Mouse (Mus musculus) neural tube, embryonic 13.5 days (tissue): ENCODE results near the gene Ryr3. TPM values are rescaled to one million over a fixed set of nuclear protein-coding genes. Genes with fewer than 3 reads are reported as not detected.

Experiments used
- ATAC-seq: fragments of 200-750 bp; cut with Nextera tagmentation; 2 replicates; pipeline ENCODE4 v1.8.0; 2017; ENCODE audit warnings: low read depth, mild to moderate bottlenecking, moderate TSS enrichment, moderate library complexity
- H3K27ac ChIP-seq: fragments of 300-500 bp; sonication (generic); replicated peaks from 2 replicates; pipeline ENCODE4 v1.5.1; 2015; ENCODE audit warnings: moderate library complexity, mild to moderate bottlenecking, inconsistent platforms
- H3K27me3 ChIP-seq: fragments of 300-500 bp; sonication (generic); 2 replicates; pipeline ENCODE4 v1.6.1; 2015; ENCODE audit warnings: mild to moderate bottlenecking, inconsistent platforms
- H3K36me3 ChIP-seq: fragments of 300-500 bp; sonication (generic); 2 replicates; pipeline ENCODE4 v1.6.1; 2015; ENCODE audit warnings: mild to moderate bottlenecking, inconsistent platforms
- H3K4me1 ChIP-seq: fragments of 300-500 bp; sonication (generic); replicated peaks from 2 replicates; pipeline ENCODE4 v1.6.1; 2015; ENCODE audit warnings: inconsistent platforms
- H3K4me2 ChIP-seq: fragments of 300-500 bp; sonication (generic); 2 replicates; pipeline ENCODE4 v1.6.1; 2015; ENCODE audit warnings: inconsistent platforms, mild to moderate bottlenecking, moderate library complexity
- H3K4me3 ChIP-seq: fragments of 300-500 bp; sonication (generic); 2 replicates; pipeline ENCODE4 v1.5.1; 2015; ENCODE audit warnings: mild to moderate bottlenecking, inconsistent platforms
- H3K9ac ChIP-seq: fragments of 300-500 bp; sonication (generic); 2 replicates; pipeline ENCODE4 v1.6.1; 2015; ENCODE audit warnings: moderate library complexity, mild to moderate bottlenecking, inconsistent platforms
- H3K9me3 ChIP-seq: fragments of 300-500 bp; sonication (generic); 2 replicates; pipeline ENCODE4 v1.6.1; 2016; ENCODE audit warnings: inconsistent platforms
- WGBS: fragments of 180-500 bp; shearing (Covaris S2); methylation state at CpG from one replicate; pipeline ENCODE4 v1.1.7; 2015; 5-methylcytosine and 5-hydroxymethylcytosine counted together
- microRNA-seq: library from miRNA; unstranded; fragments of <30 nt; microRNA quantifications from one replicate; pipeline ENCODE4, GENCODE M21; 2016
- polyA plus RNA-seq: library from polyadenylated mRNA; unstranded; fragments of >200 nt; fragmentation: Nextera tagmentation; extraction: Ambion mirVana; gene quantifications from 2 replicates; pipeline ENCODE4 v1.2.1, GENCODE M21; 2015

Gene Ryr3
- polyA plus RNA-seq, 1 experiment from 2014 or later = 3.1 TPM

- no peaks in the 10 kb centered on the region for H3K36me3 ChIP-seq
- H3K27ac ChIP-seq = no peak overlapping the region
- no peak overlapping the region for H3K9ac ChIP-seq
- H3K27me3 ChIP-seq = no peaks in the 10 kb centered on the region
- no peak overlapping the region for H3K4me2 ChIP-seq
- H3K4me1 ChIP-seq = 0 out of 2 replicates have a peak, but pooled peaks cover 3% of the 10 kb centered on the region
- no peaks in the 10 kb centered on the region for H3K9me3 ChIP-seq
- H3K4me3 ChIP-seq = no peak overlapping the region
- WGBS = 70% methylated on average over 8 of the region's 8 CpGs
- no peak for ATAC-seq
Observed at GRCm38 (mm10) chr2:112602487-112602886, 614.4 kb downstream of the Ryr3 start.

- Histone ChIP-seq H3K27me3 (no peaks in the 10 kb centered on the region), H3K4me2 (no peak overlapping the region), H3K9me3 (no peaks in the 10 kb centered on the region), H3K27ac (no peak overlapping the region), H3K4me3 (no peak overlapping the region), H3K9ac (no peak overlapping the region), H3K36me3 (no peaks in the 10 kb centered on the region), H3K4me1 (0 out of 2 replicates have a peak, but pooled peaks cover 3% of the 10 kb centered on the region)
- no peak for ATAC-seq
- 74% methylated on average over 10 of the region's 10 CpGs for WGBS
Observed at GRCm38 (mm10) chr2:112600222-112600621, 616.7 kb downstream of the Ryr3 start.

GRCm38 (mm10) chr2:112597064-112597463, 619.8 kb downstream of the Ryr3 start:
- WGBS = 89% methylated on average over 1 of the region's 1 CpGs
- H3K9me3 ChIP-seq = no peaks in the 10 kb centered on the region
- no peak overlapping the region for H3K4me3 ChIP-seq

GRCm38 (mm10) chr2:112596415-112596814, 620.5 kb downstream of the Ryr3 start:
- Histone ChIP-seq H3K4me1 (0 out of 2 replicates have a peak, but pooled peaks cover 2% of the 10 kb centered on the region), H3K36me3 (no peaks in the 10 kb centered on the region), H3K27ac (no peak overlapping the region), H3K4me2 (no peak overlapping the region), H3K4me3 (no peak overlapping the region), H3K9ac (no peak overlapping the region), H3K27me3 (no peaks in the 10 kb centered on the region), H3K9me3 (no peaks in the 10 kb centered on the region)
- WGBS = 79% methylated on average over 5 of the region's 5 CpGs
- ATAC-seq = no peak

More at GRCm38 (mm10) chr2:112597064-112597463, 619.8 kb downstream of the Ryr3 start:
- ATAC-seq = no peak
- H3K9ac ChIP-seq = no peak overlapping the region
- H3K27me3 ChIP-seq = no peaks in the 10 kb centered on the region
- no peak overlapping the region for H3K27ac ChIP-seq
- H3K4me2 ChIP-seq = no peak overlapping the region
- no peaks in the 10 kb centered on the region for H3K36me3 ChIP-seq
- no peaks in the 10 kb centered on the region for H3K4me1 ChIP-seq

- no peak overlapping the region for H3K4me3 ChIP-seq
- no peak for ATAC-seq
- 87% methylated on average over 3 of the region's 3 CpGs for WGBS
Observed at GRCm38 (mm10) chr2:112595807-112596206, 621.1 kb downstream of the Ryr3 start.

GRCm38 (mm10) chr2:112593781-112594180, 623.1 kb downstream of the Ryr3 start:
- Histone ChIP-seq H3K9ac (no peak overlapping the region), H3K9me3 (no peaks in the 10 kb centered on the region), H3K36me3 (no peaks in the 10 kb centered on the region), H3K27me3 (no peaks in the 10 kb centered on the region), H3K4me1 (0 out of 2 replicates have a peak, but pooled peaks cover 7% of the 10 kb centered on the region), H3K27ac (no peak overlapping the region), H3K4me2 (no peak overlapping the region), H3K4me3 (no peak overlapping the region)
- ATAC-seq = no peak
- WGBS = 94% methylated on average over 2 of the region's 2 CpGs

More at GRCm38 (mm10) chr2:112595807-112596206, 621.1 kb downstream of the Ryr3 start:
- H3K4me1 ChIP-seq = 0 out of 2 replicates have a peak, but pooled peaks cover 7% of the 10 kb centered on the region
- no peak overlapping the region for H3K27ac ChIP-seq
- no peaks in the 10 kb centered on the region for H3K27me3 ChIP-seq
- H3K9me3 ChIP-seq = no peaks in the 10 kb centered on the region
- H3K9ac ChIP-seq = no peak overlapping the region
- no peaks in the 10 kb centered on the region for H3K36me3 ChIP-seq
- no peak overlapping the region for H3K4me2 ChIP-seq

- ATAC-seq = no peak
- Histone ChIP-seq H3K36me3 (no peaks in the 10 kb centered on the region), H3K27me3 (no peaks in the 10 kb centered on the region), H3K4me2 (no peak overlapping the region), H3K9me3 (no peaks in the 10 kb centered on the region), H3K27ac (no peak overlapping the region), H3K4me3 (no peak overlapping the region), H3K4me1 (0 out of 2 replicates have a peak, but pooled peaks cover 7% of the 10 kb centered on the region), H3K9ac (no peak overlapping the region)
- WGBS = 69% methylated on average over 2 of the region's 2 CpGs
Observed at GRCm38 (mm10) chr2:112593322-112593721, 623.6 kb downstream of the Ryr3 start.

- H3K27me3 ChIP-seq = no peaks in the 10 kb centered on the region
- no peak overlapping the region for H3K4me3 ChIP-seq
- H3K4me1 ChIP-seq = 0 out of 2 replicates have a peak, but pooled peaks cover 7% of the 10 kb centered on the region
- no peak overlapping the region for H3K4me2 ChIP-seq
- ATAC-seq = no peak; the same call in 1 of the 2 replicates
- WGBS = 18% methylated on average over 6 of the region's 6 CpGs
- no peak overlapping the region for H3K9ac ChIP-seq
- H3K27ac ChIP-seq = no peak overlapping the region
- H3K36me3 ChIP-seq = no peaks in the 10 kb centered on the region
- H3K9me3 ChIP-seq = no peaks in the 10 kb centered on the region
Observed at GRCm38 (mm10) chr2:112591451-112591871, 625.4 kb downstream of the Ryr3 start.

- ATAC-seq = no peak
- no peak overlapping the region for H3K27ac ChIP-seq
- H3K4me3 ChIP-seq = no peak overlapping the region
- WGBS = 81% methylated on average over 7 of the region's 7 CpGs
- no peak overlapping the region for H3K9ac ChIP-seq
- H3K27me3 ChIP-seq = no peaks in the 10 kb centered on the region
- H3K36me3 ChIP-seq = no peaks in the 10 kb centered on the region
- H3K9me3 ChIP-seq = no peaks in the 10 kb centered on the region
- 0 out of 2 replicates have a peak, but pooled peaks cover 7% of the 10 kb centered on the region for H3K4me1 ChIP-seq
- H3K4me2 ChIP-seq = no peak overlapping the region
Observed at GRCm38 (mm10) chr2:112590985-112591384, 625.9 kb downstream of the Ryr3 start.

Small RNAs within 50 kb of the gene (microRNA-seq; reads per million reads assigned to microRNA genes)
- not detected for gene Gm44374

Other genes with a start within 250 kb of the Ryr3 start
- gene Tmco5b, start 68.6 kb upstream of the Ryr3 start, polyA plus RNA-seq = not detected in 2 replicates
- 2.1 and 3.5 TPM in 2 replicates for gene Fmn1, start 110.6 kb upstream of the Ryr3 start, polyA plus RNA-seq